Mouse (Mus musculus): ENCODE results near the gene Gpi1.
"Not testable (repeated sequence)": the region's sequence is repeated elsewhere in the genome, so short reads cannot be mapped to it uniquely, and the experiment has no call there.

Gene Gpi1

DNA sequence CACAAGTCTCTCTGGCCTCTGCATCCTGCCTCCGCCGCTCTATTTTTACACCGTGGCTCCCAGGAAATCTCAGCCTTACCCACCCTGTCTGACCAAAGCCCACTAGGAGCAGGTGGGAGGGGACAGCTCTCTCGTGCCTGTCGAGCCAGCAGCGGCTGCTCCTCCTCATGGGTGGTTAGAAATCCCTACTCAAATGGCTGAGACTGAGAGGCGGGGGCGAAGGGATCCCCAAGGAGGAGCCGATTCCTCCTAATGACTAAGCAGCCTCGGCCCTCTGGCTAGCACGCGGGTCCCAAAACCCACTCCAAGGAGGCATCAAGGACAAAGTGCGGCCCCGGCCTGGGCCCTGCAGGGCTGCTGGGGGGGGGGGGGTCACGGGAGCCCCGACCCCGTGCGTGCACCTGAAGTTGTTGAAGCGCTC, 435 bp downstream of the Gpi1 start:
- DNase-seq (ENCODE audit: low spot score in 2 of 2), result peak; percentile 36 to 56

DNA sequence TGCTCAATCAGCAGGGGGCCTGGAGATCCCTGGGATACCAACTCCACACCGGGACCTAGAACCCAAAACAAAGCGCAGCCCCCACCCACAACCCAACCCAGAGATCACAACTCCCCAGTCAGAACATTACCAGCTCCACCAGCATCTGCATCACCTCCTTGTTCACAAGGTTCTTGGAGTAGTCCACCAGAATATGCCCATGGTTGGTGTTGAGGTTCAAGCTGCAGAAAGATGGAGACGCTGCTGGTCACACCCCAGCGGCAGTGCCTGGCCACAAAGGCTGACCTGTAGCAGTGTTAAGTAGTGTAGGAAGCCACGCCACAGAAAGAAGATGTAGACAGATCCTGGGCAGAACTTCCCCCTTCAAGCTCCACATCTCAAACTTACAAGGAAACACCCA, 983 bp downstream of the Gpi1 start:
- DNase-seq (ENCODE audit: low spot score in 2 of 2), result no peak

DNA sequence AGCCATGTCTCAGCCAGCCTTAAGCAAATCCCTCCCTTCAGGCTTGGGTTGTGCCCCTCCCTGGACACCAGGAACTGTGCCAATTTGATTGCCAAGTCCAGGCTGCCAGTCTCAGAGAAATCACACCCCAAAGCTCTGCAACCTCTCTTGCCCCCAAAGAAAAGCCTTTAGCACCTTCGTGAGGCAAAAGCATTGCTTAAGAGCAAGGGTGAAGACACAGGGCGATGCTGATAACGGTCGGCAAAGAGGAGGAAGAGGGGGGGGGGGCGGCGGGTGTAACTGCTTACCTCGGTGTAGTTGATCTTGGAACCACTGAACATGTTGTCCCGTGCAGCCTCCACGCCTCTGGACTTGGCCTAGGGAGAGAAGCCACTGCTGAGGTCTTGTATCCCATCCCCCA, 1.5 kb downstream of the Gpi1 start:
- DNase-seq (ENCODE audit: low spot score in 2 of 2), result no peak

DNA sequence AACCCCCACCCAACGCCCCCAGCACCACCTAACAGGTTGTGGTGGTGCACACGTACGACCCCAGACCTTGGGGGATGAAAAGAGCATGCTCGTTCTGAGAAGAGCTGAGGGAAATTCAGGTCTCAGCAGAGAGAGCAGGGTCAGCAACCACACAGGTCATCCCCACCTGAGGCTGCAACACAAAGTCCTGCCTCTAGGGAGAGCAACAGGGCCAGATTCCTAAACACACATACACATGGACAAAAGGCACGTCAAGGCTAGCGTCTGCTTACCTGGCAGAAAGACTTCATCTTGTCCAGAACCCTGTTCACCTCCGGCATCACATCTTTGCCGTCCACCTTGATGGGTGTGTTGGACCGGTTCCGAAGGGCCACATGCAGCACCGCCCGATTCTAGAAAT, 3.3 kb downstream of the Gpi1 start:
- no peak for DNase-seq (ENCODE audit: low spot score in 2 of 2)

DNA sequence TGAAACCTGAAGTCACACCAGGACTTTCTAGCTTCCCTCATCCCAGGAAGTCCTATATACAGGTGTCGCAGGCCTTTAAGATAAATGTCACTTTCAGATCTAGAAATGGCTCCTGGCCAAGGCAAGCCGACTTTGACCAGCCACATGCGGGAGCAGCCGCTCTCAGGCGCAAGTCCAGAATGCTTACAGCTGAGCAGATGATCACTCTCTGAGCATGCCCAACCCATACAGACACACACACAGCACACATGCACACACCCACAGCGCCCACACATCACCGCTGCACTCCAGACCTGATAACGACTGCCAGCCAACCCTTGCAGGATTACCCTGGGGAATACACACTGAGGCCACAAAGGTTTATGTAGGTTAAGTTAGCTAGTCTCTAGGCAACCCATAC, 4.0 kb downstream of the Gpi1 start:
- DNase-seq (ENCODE audit: low spot score in 2 of 2), result no peak

DNA sequence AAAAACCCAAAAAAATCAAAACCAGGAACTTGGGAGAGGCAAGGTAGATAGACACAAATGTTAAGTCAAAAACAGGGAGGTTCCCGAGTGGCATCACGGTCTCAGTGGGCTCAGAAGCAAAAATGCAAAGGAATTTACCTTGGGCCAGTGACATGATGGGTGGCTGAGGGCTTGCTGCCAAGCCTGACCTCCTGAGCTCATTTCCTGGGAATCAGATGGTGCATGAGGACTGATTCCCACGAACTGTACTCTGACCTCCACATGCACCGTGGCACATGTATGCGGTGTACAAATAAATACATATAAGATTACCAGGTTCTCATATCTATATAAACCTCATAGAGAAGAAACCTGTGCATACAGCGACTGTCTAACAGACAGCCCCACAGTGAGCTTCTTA, 5.8 kb downstream of the Gpi1 start:
- no peak for DNase-seq (ENCODE audit: low spot score in 2 of 2)

DNA sequence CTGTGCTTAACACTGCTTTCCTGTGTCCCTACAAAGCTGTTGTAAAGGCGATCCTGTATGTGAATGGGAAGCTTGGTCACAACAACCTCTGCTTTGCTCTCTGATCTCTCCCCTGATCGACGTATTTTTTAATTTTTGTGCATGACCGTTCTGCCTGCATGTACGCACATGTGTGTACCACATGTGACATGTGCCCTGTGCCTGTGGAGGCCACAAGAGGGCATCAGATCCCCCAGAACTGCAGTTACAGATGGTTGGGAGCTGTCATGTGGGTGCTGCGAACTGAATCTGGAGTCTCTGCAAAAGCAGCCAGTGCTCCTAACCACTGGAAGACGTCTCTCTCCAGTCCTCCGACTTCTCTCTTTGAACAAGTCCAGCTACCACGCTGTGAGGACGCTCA, 7.8 kb downstream of the Gpi1 start:
- DNase-seq (ENCODE audit: low spot score in 2 of 2), result no peak

DNA sequence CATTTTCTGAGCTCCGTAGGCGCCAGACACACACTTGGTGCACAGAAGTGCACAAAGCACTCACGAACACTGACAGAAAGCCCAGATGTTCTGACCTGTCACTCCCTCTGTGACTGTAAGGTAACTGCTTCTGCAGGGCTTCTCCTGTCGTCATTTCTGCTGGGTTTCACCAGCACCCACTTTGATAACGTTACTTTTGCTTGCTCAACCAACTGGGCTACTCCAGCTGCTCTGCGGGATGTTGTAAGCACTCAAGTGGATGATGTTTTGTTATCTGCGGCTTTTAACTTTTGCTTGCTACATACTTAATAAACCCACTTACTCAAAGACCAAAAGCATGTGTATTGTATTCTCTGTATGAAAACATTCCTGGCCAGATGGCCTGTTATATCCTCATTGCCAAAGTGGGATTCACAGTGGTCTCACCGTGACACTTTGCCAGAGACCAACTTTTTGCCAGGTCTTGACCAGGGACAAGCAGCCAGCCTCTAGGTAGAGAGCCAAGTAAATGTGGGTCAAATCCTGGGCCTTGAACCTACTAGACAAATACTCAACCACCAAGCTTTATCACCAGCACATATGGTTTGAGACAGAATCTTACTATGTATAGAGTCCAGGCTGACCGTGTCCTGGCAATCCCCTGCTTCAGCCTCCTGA, 8.4 kb downstream of the Gpi1 start:
- DNase-seq (ENCODE audit: low spot score in 2 of 2), result no peak

DNA sequence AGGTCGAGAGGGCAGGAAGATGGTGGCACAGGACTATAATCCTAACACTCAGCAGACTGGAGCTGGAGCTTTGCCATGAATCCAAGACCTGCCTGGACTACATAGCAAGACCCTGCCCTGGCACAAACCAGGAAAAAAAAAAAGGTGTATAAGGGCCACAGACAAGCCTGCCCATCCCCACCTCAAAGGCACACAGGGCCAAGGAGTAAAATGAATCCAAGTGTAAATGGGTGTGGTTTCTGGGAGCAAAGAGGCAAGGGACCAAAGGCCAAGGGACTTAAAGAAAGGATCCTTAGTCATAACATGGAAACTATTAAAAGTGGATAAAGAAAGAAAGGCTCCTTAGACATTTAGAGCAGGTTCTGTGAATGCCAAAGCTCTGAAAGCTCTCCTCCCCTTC, 11.6 kb downstream of the Gpi1 start:
- no peak for DNase-seq (ENCODE audit: low spot score in 2 of 2)

DNA sequence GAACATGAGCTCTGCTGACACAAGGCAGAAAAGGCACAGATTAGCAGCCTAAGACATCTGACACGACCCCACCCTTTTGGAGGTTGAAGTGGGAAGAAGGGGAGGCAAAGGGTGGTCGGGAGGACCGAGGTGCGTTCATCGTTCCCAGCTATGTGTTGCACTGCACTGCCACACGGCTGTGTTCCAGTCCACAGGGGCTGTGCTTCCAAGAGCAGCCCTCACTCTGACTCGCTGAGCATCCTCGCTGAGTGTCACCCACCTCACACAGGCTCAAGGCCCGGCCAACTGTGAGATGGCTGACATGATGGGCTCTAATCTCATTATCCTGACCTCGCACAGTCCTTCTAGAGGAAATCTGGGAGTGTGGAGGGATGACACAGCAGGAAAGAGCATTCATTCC, 13.7 kb downstream of the Gpi1 start:
- DNase-seq (ENCODE audit: low spot score in 2 of 2), result no peak

DNA sequence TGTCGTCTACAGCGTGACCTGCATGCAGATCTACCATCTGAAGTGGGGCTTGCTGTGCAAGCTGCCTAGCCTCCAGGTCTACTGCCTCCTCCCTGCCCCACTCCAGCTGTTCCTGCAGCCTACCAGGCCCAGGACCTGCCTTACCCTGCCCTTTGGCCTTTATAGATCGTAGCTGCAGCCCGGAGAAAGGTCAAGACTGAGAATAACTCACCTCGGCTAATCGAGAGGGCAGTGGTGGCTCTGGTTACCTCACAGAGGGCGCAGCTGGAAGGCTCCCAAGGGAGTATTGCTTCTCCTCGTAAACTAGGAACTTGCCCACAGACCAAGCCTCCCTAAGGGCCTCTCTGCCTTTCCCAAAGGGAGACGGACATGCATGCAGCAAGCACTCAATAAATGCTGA, 14.7 kb downstream of the Gpi1 start:
- DNase-seq (ENCODE audit: low spot score in 2 of 2), result no peak

DNA sequence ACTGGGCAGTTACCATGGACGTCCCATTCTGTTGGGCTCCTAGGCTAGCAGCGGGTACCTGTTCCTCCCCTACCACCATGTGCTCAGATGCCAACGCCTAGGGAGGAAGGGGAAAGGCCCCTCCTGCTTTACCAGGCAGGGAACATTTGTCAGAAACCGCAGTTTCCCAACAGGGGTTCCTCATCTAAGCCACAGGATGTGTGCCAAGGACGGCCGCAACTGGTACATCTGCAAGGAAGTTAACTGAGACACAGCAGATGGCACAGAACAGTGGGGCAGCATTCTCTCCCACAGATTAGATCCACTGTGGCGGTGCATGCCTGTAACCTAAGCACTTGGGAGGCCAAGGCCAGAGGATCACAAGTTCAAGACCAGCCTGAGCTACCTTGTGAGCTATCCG, 15.5 kb downstream of the Gpi1 start:
- DNase-seq (ENCODE audit: low spot score in 2 of 2), result no peak

DNA sequence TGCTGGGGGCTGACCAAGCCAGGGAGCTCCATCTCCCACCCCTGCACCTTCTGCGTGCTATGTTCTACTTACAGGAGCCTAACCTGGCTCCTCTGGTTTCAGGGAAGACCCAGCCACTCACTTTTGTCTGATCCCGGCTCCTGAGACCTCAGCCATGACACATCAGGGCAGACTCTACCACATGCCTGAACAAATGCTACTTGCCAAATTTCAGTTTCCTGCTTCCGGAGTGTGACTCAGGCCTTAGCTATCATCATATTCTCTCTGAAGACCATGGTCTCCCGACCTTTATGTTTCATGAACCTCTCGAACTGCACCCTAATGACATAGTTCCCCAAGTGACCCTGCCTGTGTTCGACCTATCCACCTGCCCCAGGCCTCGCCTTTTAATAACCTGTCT, 16.9 kb downstream of the Gpi1 start:
- DNase-seq (ENCODE audit: low spot score in 2 of 2), result no peak

DNA sequence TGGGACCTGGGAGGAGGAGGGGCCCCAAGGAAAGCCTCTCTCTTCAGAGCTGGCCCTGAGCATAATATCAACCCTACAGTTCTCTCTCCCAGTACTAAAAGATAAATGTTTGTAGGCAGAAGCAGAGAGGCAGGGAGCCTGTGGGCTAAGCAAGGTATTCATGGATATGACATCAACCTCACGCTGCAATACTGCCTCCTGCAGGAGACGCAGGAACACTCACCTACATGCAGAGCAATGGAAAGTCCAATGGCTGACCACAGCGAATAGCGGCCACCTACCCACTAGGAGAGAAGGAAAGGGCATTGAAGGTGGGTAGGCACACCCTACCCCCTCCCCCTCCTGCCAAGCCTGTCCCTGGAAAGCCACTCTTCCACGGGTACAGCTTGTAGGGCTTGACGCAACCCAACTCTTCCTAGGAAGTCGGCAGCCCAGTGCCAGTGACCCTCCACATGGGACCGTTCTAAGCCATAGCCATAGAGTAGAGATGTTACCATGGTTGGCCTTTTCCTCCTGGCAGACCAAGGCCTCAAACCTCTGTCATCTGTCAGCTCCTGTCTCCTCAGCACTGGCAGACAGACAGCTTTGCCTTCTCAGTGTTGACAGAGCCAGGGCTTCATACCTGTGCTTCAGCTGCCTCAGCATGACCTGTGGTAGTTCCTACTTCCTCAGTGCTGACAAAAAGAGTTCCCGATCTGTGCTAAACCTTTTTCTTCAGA, 21.9 kb downstream of the Gpi1 start:
- DNase-seq (ENCODE audit: low spot score in 2 of 2), result no peak

DNA sequence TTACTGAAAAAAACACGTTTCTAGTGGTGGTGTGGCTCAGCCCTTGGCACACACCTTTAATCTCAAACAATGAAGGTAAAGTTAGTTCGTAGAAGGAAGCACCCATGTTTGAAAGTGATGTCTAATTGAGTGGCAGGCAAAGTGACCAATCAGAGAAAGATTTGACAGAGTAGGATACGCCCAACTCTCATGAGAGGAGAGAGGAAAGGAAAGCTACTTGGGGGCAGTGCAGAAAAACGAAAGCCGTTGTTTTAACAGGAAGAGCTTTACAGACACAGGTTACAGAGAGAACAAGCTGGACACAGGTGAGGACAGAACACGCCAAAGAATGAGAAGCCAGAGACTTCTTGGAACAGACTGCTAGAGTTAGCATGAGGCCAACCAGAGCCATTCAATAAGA, 23.8 kb downstream of the Gpi1 start:
- DNase-seq (ENCODE audit: low spot score in 2 of 2), result no peak

DNA sequence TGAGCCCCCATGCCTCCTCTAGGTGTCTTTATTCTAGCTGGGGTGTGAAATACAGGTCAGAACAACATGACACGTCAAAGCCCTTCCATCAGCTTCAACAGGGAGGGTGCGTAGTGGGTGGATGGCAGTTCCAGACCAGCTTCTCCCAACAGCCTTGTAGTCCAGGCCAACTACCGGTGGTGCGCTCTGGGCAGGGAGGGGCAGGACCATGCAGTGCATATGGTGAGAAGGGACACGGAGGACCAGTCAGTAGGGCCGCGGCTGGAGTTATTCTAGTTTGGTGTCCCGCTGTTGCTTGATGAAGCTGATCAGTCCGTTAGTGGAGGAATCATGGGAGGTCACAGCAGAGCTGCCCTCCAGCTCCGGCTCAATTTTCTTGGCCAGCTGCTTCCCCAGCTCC, 28.0 kb downstream of the Gpi1 start:
- DNase-seq (ENCODE audit: low spot score in 2 of 2), result not testable (repeated sequence)

DNA sequence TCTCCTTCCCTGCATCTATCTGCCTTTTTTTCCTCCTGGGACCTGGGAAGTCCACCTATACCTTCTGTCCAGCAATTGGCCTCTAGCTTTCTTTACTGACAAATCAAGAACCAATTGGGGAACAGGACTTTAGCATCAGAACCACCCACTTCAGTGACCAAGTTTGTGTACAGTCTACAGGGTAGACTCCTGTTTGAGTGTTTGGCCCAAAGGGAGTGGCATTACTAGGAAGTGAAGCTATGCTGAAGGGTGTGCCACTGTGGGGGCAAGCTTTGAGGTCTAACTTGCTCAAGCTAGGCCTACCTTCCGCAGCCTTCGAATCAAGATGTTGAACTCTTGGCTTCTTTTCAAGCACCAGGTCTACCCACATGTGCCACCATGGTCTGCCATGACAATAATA, 29.3 kb downstream of the Gpi1 start:
- no peak for DNase-seq (ENCODE audit: low spot score in 2 of 2)

DNA sequence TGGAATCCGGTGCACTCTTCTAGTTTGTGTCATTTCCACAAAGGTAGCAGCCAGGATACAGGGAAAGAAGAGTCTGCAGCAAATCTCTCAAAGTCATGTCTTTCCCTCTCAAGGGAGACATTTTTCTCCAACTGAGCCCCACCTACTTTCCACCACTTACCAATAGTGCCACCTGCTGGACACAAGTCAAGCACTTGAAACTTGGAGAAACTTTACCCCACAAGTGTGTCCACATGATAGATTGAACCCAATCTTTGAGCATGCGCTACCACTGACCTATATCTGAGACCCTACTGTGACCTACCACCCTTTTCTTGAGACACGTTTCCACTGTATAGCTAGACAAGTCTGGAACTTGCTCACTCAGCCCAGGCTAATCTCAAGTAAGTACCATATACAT, 31.8 kb downstream of the Gpi1 start:
- no peak for DNase-seq (ENCODE audit: low spot score in 2 of 2)

DNA sequence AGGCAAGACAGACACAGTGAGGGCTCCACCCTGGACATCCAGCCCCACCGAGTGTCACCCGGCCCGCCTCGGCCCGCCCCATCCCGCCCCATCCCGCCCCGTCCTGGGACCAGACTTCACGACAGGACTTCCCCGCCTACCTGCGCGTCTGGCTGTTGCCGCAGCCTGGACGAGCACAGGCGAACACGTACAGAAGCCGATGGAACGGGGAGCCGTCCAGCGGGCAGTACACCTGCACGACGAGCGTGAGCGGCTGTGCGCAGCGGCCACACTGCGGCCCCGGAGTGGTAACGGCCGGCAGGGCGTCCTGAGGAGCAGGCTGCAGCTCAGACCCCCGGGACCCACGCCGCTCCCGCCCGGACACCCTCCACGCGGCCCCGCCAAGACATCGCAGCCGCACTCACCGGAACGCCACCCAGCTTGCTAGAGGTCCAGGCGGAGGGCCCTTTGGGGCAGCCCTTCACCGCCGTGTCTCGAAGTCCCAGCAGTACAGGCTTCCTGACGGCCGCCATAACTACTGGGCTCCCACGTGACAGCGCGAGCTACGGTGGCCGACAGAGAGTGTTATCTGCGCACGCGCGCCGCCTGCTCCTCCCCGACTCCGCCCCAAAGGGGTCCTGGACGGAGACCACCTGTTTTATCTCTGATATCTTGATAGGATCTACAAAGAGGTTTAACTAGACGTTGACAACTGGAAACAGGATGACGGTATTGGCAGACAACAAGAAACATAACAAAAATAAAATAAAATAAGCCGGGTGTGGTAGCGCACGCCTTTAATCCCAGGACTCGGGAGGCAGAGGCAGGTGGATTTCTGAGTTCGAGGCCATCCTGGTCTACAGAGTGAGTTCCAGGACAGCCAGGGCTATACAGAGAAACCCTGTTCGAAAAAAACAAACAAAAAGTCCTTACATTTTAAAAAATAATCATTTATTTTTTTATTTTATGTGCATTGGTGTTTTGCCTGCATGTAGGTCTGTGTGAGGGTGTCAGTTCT, 33.7 kb downstream of the Gpi1 start, which contains the start of gene Pdcd2l:
TSS of gene Pdcd2l (minus strand) at position 530 of the 997 bp plus-strand sequence.
- DNase-seq (ENCODE audit: low spot score in 2 of 2), result peak; percentile 85 to 88

DNA sequence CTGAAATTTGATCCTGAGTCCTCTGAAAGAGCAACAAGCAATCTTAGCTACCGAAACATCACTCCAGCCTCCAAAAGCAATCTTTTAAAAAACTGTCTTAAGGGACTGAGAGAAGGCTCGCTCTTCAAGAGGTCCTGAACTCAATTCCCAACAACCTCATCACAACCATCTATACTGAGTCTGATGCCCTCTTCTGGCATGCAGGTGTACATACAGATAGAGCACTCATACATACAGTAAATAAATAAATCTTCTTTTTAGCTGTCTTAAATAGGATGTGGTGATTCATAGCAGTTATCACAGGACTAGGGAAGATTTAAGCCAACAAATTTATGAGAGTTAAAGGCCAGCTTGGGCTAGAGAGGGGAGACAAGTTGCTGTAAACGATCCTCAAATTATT, 34.5 kb downstream of the Gpi1 start:
- no peak for DNase-seq (ENCODE audit: low spot score in 2 of 2)

DNA sequence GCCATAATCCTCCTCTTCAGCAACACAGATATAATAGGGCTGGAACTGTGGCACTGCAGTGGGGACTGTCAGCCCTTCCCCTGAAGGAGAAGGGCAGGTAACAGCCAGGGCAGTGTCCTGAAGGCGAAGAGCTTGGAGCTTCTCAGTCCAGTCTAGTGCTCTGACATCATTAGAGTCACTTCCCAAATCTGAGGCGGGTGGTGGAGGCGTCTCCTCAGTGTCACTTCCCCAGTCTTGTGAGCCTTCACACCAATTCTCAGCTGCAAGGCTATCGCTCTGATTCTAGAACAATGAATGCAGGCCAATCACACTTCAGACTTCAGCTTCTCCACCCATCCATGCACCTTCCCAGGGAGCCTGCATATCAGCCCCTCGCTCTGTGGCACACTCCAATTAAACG, 37.3 kb downstream of the Gpi1 start:
- no peak for DNase-seq (ENCODE audit: low spot score in 2 of 2)

DNA sequence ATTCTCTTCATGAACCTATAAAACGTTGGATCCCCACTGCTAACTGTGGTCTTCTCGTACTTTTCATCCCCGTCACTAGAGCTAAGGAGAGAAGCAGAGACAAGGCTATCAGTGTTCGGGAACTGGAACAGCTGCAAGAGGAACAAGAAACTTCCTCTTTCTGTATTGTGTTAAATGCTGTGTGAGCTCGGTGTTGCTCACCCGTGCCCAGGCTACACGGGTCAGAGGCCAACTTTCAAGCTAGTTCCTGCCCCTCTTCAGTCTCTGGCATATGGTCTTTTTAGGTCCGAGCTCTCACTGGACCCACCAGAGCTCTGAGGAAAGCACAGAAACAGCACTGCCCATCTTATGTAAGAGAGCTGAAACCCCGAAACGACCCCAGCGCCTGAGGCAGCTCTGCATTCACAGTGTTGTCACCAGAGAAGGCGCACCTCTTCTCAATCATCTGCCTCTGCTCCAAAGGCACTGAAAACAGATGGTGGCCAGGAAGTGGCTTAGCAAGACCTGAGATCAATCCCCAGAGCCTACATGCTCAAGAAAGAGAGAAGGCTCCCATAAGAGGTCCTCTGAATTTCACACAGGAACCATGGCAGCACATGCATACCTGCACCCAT, 40.7 kb downstream of the Gpi1 start:
- no peak for DNase-seq (ENCODE audit: low spot score in 2 of 2)
